Mouse (Mus musculus): ENCODE measurements at regions not wholly inside any gene's neighbourhood (a gene's known extent, or its start where the extent isn't known, plus 50 kb on each side); places are given as distances from the start of the nearest gene placed in this dataset.

GRCm38 (mm10) chr5:51792950-51793349 is 225.4 kb upstream of the Ppargc1a start:
- H3K27me3 ChIP-seq (ENCODE audit: control insufficient read depth, insufficient read depth, low read length), result no peaks in the 10 kb centered on the region
- no peak overlapping the region for H3K27ac ChIP-seq (ENCODE audit: low read length)
- H3K9ac ChIP-seq (ENCODE audit: low read length), result no peak overlapping the region
- no peaks in the 10 kb centered on the region for H3K4me1 ChIP-seq (ENCODE audit: control insufficient read depth, insufficient read depth, low read length)
- ATAC-seq (ENCODE audit: insufficient read depth, low FRiP score), result no peak
- no peak overlapping the region for H3K4me3 ChIP-seq (replicated peaks; ENCODE audit: low read length)
- H3K9me3 ChIP-seq (replicated peaks; ENCODE audit: control insufficient read depth, low read length), result no peaks in the 10 kb centered on the region
- H3K36me3 ChIP-seq (ENCODE audit: control insufficient read depth, insufficient read depth, low read length), result no peaks in the 10 kb centered on the region
- WGBS, result 53% methylated on average over 2 of the region's 2 CpGs
- no peak overlapping the region for H3K4me2 ChIP-seq (ENCODE audit: low read depth, low read length)

- no peak overlapping the region for H3K4me2 ChIP-seq (ENCODE audit: low read depth, low read length)
- no peak overlapping the region for H3K27ac ChIP-seq (ENCODE audit: low read length)
- H3K9ac ChIP-seq (ENCODE audit: low read length), result no peak overlapping the region
- H3K4me3 ChIP-seq (replicated peaks; ENCODE audit: low read length), result no peak overlapping the region
- H3K4me1 ChIP-seq (ENCODE audit: control insufficient read depth, insufficient read depth, low read length), result no peaks in the 10 kb centered on the region
- no peak for ATAC-seq (ENCODE audit: insufficient read depth, low FRiP score)
- 80% methylated on average over 6 of the region's 6 CpGs for whole genome bisulfite sequencing
- no peaks in the 10 kb centered on the region for H3K9me3 ChIP-seq (replicated peaks; ENCODE audit: control insufficient read depth, low read length)
- H3K36me3 ChIP-seq (ENCODE audit: control insufficient read depth, insufficient read depth, low read length), result no peaks in the 10 kb centered on the region
- H3K27me3 ChIP-seq (ENCODE audit: control insufficient read depth, insufficient read depth, low read length), result no peaks in the 10 kb centered on the region
Measured at GRCm38 (mm10) chr5:51788768-51789167, 221.2 kb upstream of the Ppargc1a start.

- ATAC-seq (ENCODE audit: insufficient read depth, low FRiP score), result no peak
- H3K36me3 ChIP-seq (ENCODE audit: control insufficient read depth, insufficient read depth, low read length), result no peaks in the 10 kb centered on the region
- no peaks in the 10 kb centered on the region for H3K4me1 ChIP-seq (ENCODE audit: control insufficient read depth, insufficient read depth, low read length)
- no peak overlapping the region for H3K4me3 ChIP-seq (replicated peaks; ENCODE audit: low read length)
- WGBS, result 76% methylated on average over 5 of the region's 5 CpGs
- no peak overlapping the region for H3K4me2 ChIP-seq (ENCODE audit: low read depth, low read length)
- no peaks in the 10 kb centered on the region for H3K27me3 ChIP-seq (ENCODE audit: control insufficient read depth, insufficient read depth, low read length)
- H3K9ac ChIP-seq (ENCODE audit: low read length), result no peak overlapping the region
- no peak overlapping the region for H3K27ac ChIP-seq (ENCODE audit: low read length)
- H3K9me3 ChIP-seq (replicated peaks; ENCODE audit: control insufficient read depth, low read length), result no peaks in the 10 kb centered on the region
Measured at GRCm38 (mm10) chr5:51783523-51783922, 216.0 kb upstream of the Ppargc1a start.

GRCm38 (mm10) chr5:51783099-51783498 is 215.6 kb upstream of the Ppargc1a start:
- Histone ChIP-seq H3K4me2 (ENCODE audit: low read depth, low read length) (no peak overlapping the region), H3K9me3 (replicated peaks; ENCODE audit: control insufficient read depth, low read length) (no peaks in the 10 kb centered on the region), H3K9ac (ENCODE audit: low read length) (no peak overlapping the region), H3K4me3 (replicated peaks; ENCODE audit: low read length) (no peak overlapping the region), H3K27me3 (ENCODE audit: control insufficient read depth, insufficient read depth, low read length) (no peaks in the 10 kb centered on the region), H3K36me3 (ENCODE audit: control insufficient read depth, insufficient read depth, low read length) (no peaks in the 10 kb centered on the region), H3K27ac (ENCODE audit: low read length) (no peak overlapping the region), H3K4me1 (ENCODE audit: control insufficient read depth, insufficient read depth, low read length) (no peaks in the 10 kb centered on the region)
- 84% methylated on average over 9 of the region's 9 CpGs for WGBS
- no peak for ATAC-seq (ENCODE audit: insufficient read depth, low FRiP score)

GRCm38 (mm10) chr5:51775502-51776145 is 208.1 kb upstream of the Ppargc1a start:
- ATAC-seq (ENCODE audit: insufficient read depth, low FRiP score), result no peak
- Histone ChIP-seq H3K27ac (ENCODE audit: low read length) (no peak overlapping the region), H3K4me3 (replicated peaks; ENCODE audit: low read length) (no peak overlapping the region), H3K9me3 (replicated peaks; ENCODE audit: control insufficient read depth, low read length) (no peaks in the 10 kb centered on the region), H3K4me2 (ENCODE audit: low read depth, low read length) (no peak overlapping the region), H3K9ac (ENCODE audit: low read length) (no peak overlapping the region), H3K4me1 (ENCODE audit: control insufficient read depth, insufficient read depth, low read length) (no peaks in the 10 kb centered on the region), H3K36me3 (ENCODE audit: control insufficient read depth, insufficient read depth, low read length) (no peaks in the 10 kb centered on the region), H3K27me3 (ENCODE audit: control insufficient read depth, insufficient read depth, low read length) (no peaks in the 10 kb centered on the region)
- 88% methylated on average over 9 of the region's 9 CpGs for WGBS

- H3K9me3 ChIP-seq (replicated peaks; ENCODE audit: control insufficient read depth, low read length), result no peaks in the 10 kb centered on the region
- 78% methylated on average over 2 of the region's 2 CpGs for WGBS
- H3K4me3 ChIP-seq (replicated peaks; ENCODE audit: low read length), result no peak overlapping the region
- no peak overlapping the region for H3K27ac ChIP-seq (ENCODE audit: low read length)
- H3K4me2 ChIP-seq (ENCODE audit: low read depth, low read length), result no peak overlapping the region
- H3K4me1 ChIP-seq (ENCODE audit: control insufficient read depth, insufficient read depth, low read length), result no peaks in the 10 kb centered on the region
- H3K27me3 ChIP-seq (ENCODE audit: control insufficient read depth, insufficient read depth, low read length), result no peaks in the 10 kb centered on the region
- ATAC-seq (ENCODE audit: insufficient read depth, low FRiP score), result no peak
- H3K36me3 ChIP-seq (ENCODE audit: control insufficient read depth, insufficient read depth, low read length), result no peaks in the 10 kb centered on the region
- H3K9ac ChIP-seq (ENCODE audit: low read length), result no peak overlapping the region
Measured at GRCm38 (mm10) chr5:51771655-51772054, 204.1 kb upstream of the Ppargc1a start.

- no peak overlapping the region for H3K9ac ChIP-seq (ENCODE audit: low read length)
- H3K9me3 ChIP-seq (replicated peaks; ENCODE audit: control insufficient read depth, low read length), result no peaks in the 10 kb centered on the region
- no peaks in the 10 kb centered on the region for H3K27me3 ChIP-seq (ENCODE audit: control insufficient read depth, insufficient read depth, low read length)
- H3K4me2 ChIP-seq (ENCODE audit: low read depth, low read length), result no peak overlapping the region
- H3K27ac ChIP-seq (ENCODE audit: low read length), result no peak overlapping the region
- no peaks in the 10 kb centered on the region for H3K36me3 ChIP-seq (ENCODE audit: control insufficient read depth, insufficient read depth, low read length)
- H3K4me1 ChIP-seq (ENCODE audit: control insufficient read depth, insufficient read depth, low read length), result no peaks in the 10 kb centered on the region
- ATAC-seq (ENCODE audit: insufficient read depth, low FRiP score), result no peak
- no peak overlapping the region for H3K4me3 ChIP-seq (replicated peaks; ENCODE audit: low read length)
- WGBS, result 82% methylated on average over 3 of the region's 3 CpGs
Measured at GRCm38 (mm10) chr5:51766111-51766510, 198.6 kb upstream of the Ppargc1a start.

GRCm38 (mm10) chr5:51764416-51764815 is 196.9 kb upstream of the Ppargc1a start:
- no peaks in the 10 kb centered on the region for H3K36me3 ChIP-seq (ENCODE audit: control insufficient read depth, insufficient read depth, low read length)
- H3K4me2 ChIP-seq (ENCODE audit: low read depth, low read length), result no peak overlapping the region
- H3K9ac ChIP-seq (ENCODE audit: low read length), result no peak overlapping the region
- H3K27me3 ChIP-seq (ENCODE audit: control insufficient read depth, insufficient read depth, low read length), result no peaks in the 10 kb centered on the region
- no peak overlapping the region for H3K27ac ChIP-seq (ENCODE audit: low read length)
- no peak overlapping the region for H3K4me3 ChIP-seq (replicated peaks; ENCODE audit: low read length)
- H3K9me3 ChIP-seq (replicated peaks; ENCODE audit: control insufficient read depth, low read length), result no peaks in the 10 kb centered on the region
- WGBS, result 78% methylated on average over 7 of the region's 7 CpGs
- no peaks in the 10 kb centered on the region for H3K4me1 ChIP-seq (ENCODE audit: control insufficient read depth, insufficient read depth, low read length)
- ATAC-seq (ENCODE audit: insufficient read depth, low FRiP score), result no peak

GRCm38 (mm10) chr5:51763599-51763998 is 196.1 kb upstream of the Ppargc1a start:
- WGBS, result 48% methylated on average over 7 of the region's 7 CpGs
- Histone ChIP-seq H3K9ac (ENCODE audit: low read length) (no peak overlapping the region), H3K27ac (ENCODE audit: low read length) (no peak overlapping the region), H3K27me3 (ENCODE audit: control insufficient read depth, insufficient read depth, low read length) (no peaks in the 10 kb centered on the region), H3K4me2 (ENCODE audit: low read depth, low read length) (no peak overlapping the region), H3K9me3 (replicated peaks; ENCODE audit: control insufficient read depth, low read length) (no peaks in the 10 kb centered on the region), H3K4me3 (replicated peaks; ENCODE audit: low read length) (no peak overlapping the region), H3K36me3 (ENCODE audit: control insufficient read depth, insufficient read depth, low read length) (no peaks in the 10 kb centered on the region), H3K4me1 (ENCODE audit: control insufficient read depth, insufficient read depth, low read length) (no peaks in the 10 kb centered on the region)
- no peak for ATAC-seq (ENCODE audit: insufficient read depth, low FRiP score)

All from stomach, embryonic 16.5 days (tissue).